Mouse (Mus musculus): ENCODE results near the gene Nek6.

Gene Nek6

GRCm38 (mm10) chr2:38578602-38579521, 67.4 kb downstream of the Nek6 start:
- DNase-seq (ENCODE audit: low read depth, low spot score) = no peak

DNA sequence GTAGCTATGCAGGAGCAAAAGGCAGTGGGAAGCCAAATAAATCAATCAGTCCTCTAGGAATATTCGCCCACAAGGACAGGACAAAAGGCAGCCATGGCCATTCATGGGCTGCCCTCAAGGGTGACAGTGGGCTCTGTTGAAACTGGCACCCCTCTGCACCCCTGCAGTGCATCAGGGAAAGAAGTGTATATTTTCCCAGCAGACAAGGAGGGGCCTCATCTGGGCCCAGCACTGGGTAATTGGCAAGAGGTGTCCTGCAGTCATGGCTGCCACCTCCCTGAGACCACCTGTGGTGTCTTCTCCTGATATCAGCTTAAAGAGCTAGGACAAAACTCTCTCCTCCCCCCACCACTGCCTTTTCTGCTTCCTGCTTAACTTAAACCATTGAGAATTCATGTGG, 68.1 kb downstream of the Nek6 start:
- DNase-seq (ENCODE audit: low read depth, low spot score) = no peak

DNA sequence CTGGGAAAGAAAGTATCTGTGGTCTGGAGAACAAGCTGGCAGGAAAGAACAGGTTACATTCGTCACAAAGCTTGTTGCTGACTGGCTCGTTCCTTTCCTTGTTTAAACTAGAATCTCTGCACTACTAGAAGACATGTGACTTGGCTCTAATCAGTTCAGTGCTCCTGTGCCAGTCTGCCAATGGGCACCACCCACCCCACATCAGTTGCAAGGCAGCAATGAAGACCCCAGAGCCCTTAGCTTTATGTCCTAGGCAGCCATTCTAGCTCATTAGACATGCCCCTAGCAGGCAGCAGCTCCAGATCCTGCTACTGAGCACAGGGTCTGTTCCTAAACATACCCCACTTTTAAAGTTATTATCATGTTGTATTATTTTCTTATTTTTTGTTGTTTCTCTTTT, 72.5 kb downstream of the Nek6 start:
- no peak for DNase-seq (ENCODE audit: low read depth, low spot score)

GRCm38 (mm10) chr2:38584514-38585378, 73.3 kb downstream of the Nek6 start:
- DNase-seq (ENCODE audit: low read depth, low spot score) = no peak

- DNase-seq (ENCODE audit: low read depth, low spot score) = no peak
Observed at GRCm38 (mm10) chr2:38585379-38585736, 73.9 kb downstream of the Nek6 start.

DNA sequence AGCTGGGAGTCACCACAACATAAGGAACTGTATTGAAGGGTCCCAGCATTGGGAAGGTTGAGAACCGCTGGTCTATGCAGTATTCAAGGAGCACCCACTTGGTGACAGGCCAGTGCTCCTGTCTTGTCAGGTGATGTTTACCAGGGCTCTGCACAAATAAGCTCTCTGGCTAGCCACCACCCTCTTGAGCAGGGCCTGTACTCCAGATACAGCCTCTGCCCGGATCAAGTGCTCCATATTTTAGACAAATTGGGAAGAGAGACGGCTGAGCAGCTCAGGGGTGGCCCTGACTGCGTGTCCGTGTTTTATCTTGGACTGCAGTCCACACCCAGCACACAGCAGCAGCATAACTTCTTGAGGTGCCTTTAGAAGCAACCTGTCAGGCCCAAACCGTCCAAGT, 75.3 kb downstream of the Nek6 start:
- DNase-seq (ENCODE audit: low read depth, low spot score) = no peak

DNA sequence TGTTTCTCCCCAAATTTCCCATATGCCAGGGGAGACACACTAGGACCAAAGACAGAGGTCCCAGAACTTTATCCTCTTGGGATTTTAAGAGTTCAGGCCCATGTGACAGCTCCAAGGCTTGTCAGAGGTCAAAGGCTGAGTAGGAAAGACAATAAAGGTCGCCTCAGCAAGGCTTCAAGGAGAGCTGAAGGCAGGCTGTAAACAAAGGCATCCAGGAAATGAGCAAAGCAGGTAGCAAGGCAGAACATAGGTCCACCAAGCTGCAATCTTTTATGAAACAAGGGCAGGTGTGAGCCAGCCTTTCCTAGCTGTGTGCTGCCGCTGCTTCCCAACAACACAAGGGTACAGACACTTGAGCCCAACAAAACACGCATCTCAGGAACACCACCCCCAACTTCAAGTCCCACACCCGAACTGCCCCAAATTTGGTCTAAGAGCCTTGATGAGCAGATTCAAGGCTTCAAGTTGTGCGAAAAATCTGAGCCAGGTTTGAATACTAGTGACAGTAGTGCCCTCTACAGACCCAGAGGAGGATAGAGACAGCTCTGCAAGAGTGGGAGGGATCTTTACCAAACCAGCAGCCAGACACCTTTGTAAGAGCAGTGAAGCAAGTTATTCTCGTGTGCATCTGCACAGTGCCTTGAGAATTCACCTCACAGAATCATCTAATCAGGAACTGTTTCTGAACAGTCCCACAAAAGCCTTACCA, 80.5 kb downstream of the Nek6 start:
- no peak for DNase-seq (ENCODE audit: low read depth, low spot score)

DNA sequence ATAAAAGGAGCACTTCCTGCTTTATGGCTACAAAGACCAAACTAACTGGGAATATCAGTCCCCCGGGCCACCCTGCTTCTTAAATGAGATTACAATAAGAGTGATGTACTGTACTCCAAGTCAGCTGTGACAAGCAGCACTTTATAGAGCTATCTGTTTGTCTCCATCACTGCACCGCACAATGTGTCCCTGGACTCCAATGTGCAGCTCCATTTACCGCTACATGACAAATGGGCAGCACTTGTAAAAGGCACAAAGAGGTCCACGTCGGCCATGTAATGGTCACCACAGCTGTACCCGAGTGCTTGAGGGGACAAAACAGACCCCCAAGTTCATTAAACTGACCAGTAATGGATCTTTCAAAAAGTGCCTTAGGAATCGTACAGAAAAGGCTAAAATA, 83.4 kb downstream of the Nek6 start:
- DNase-seq (ENCODE audit: low read depth, low spot score) = no peak

- no peak for DNase-seq (ENCODE audit: low read depth, low spot score)
Observed at GRCm38 (mm10) chr2:38597896-38598295, 86.5 kb downstream of the Nek6 start.

DNA sequence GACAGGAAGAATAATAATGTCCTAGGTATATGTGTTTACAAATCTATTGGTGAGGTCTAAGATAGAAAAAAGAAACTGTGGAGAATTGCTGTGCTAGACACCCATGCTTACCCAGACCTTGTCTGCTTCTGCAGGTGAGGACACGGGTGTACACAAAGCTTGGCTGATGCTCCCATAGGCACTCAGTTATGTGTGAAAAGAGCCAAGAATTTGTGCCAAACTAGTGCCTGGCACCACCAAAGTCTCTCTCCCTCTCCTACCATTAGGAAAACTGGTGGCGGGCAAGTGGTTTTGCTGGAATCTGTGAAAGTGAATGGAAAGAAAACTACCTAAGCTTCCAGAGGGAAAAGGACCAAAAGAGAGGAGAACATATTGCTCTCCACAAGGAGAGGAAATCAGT, 87.0 kb downstream of the Nek6 start:
- DNase-seq (ENCODE audit: low read depth, low spot score) = no peak

- no peak for DNase-seq (ENCODE audit: low read depth, low spot score)
Observed at GRCm38 (mm10) chr2:38600842-38601241, 89.4 kb downstream of the Nek6 start.

DNA sequence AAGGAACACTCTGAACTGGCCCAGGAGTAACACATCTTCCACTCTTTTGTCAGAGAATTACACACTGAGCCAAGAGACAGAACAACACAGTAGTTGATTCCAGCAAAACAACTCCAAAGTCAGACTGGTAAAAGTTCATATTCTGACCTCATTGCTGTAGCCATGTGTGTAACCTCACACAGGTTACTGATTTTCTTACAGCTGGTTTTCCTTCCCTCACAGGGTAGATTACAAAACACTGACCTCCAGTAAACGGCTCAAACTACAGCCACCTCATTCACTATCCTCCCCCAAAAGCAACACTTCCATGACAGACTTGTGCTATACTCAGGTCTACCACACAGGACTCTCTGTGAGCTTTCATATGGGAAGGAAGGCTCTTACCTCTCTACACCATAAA, 96.3 kb downstream of the Nek6 start:
- no peak for DNase-seq (ENCODE audit: low read depth, low spot score)

GRCm38 (mm10) chr2:38608831-38609309, 97.4 kb downstream of the Nek6 start:
- no peak for DNase-seq (ENCODE audit: low read depth, low spot score)

GRCm38 (mm10) chr2:38609310-38609709, 97.9 kb downstream of the Nek6 start:
- no peak for DNase-seq (ENCODE audit: low read depth, low spot score)

DNA sequence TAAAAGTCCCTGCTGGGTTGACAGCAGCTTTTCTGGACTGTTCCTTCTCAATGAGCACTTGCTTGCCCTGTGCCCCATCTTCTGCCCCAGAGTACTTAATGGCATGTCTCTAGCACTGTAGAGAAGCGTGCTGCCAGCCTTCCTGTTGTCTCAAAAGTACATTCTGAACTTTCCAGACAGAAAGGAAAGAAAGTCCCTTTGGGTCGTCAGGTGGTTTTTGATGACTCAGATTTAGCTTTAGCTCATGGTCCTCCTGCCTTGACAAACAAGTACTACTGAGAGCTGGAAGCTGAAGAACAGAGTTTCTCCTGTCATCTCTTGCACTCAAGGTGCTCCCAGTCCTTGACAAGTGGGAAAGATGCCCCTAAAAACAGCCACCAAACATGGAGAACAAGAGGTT, 98.7 kb downstream of the Nek6 start:
- no peak for DNase-seq (ENCODE audit: low read depth, low spot score)

DNA sequence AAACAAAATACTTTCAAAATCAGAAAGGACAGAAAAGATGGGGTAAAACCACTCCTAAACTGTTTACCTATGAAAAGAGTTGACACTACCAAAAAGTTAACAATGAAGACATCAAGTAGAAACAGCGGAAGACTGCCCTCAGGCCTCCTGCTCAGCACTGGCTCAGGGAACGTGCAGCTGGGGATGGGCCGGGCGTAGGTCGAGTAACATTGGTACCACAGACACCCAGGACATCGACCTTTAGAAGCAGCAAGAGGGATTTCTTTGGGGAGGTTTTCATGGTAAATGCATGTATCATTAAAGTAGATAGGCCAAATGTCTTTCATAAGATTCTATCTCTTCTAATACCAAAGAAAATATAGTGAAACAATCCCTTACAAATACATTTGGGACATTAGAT, 101.2 kb downstream of the Nek6 start:
- no peak for DNase-seq (ENCODE audit: low read depth, low spot score)

- DNase-seq (ENCODE audit: low read depth, low spot score) = no peak
Observed at GRCm38 (mm10) chr2:38613576-38613975, 102.1 kb downstream of the Nek6 start.

- DNase-seq (ENCODE audit: low read depth, low spot score) = no peak
Observed at GRCm38 (mm10) chr2:38614437-38614836, 103.0 kb downstream of the Nek6 start.

- DNase-seq (ENCODE audit: low read depth, low spot score) = no peak
Observed at GRCm38 (mm10) chr2:38616072-38616471, 104.6 kb downstream of the Nek6 start.

- DNase-seq (ENCODE audit: low read depth, low spot score) = no peak
Observed at GRCm38 (mm10) chr2:38616956-38617872, 105.8 kb downstream of the Nek6 start.

DNA sequence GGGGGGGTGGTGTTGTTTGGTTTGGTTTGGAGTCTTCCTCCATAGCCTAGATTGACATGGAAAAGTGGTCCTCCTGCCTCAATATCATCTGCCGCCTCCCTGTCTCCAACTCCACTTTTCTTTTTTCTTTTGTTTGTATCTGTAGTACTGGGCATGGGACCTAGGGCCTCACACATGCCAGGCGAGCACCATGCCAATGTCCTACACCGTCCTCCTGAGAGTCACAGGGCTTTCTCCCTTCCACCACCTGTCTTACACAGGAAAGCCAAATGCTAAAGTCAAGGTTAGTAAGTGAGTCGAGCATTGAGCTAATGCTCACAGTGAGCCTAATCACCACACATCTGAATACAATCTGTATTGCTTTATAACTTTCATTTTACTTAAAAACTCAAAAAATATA, 108.3 kb downstream of the Nek6 start:
- DNase-seq (ENCODE audit: low read depth, low spot score) = no peak

Measured in embryo, embryonic 11.5 days (tissue).